Mouse (Mus musculus) testis, adult 2 months (tissue): ENCODE data around the gene Kptn.

Experiments used
- CTCF ChIP-seq: fragments of 200-500 bp; IDR thresholded peaks from 2 replicates; pipeline ENCODE4 v1.5.1; 2012; ENCODE audit warnings: low read depth, mild to moderate bottlenecking, inconsistent platforms, low read length, moderate library complexity; ENCODE audit not compliant: control insufficient read depth, insufficient read depth, insufficient replicate concordance
- POLR2A ChIP-seq: fragments of 200-500 bp; IDR thresholded peaks from 2 replicates; pipeline ENCODE4 v1.6.1; 2012; ENCODE audit warnings: low read depth, mild to moderate bottlenecking, inconsistent platforms, low read length, moderate library complexity; ENCODE audit not compliant: control insufficient read depth

GRCm38 (mm10) chr7:16132926-16133325 lies 13.2 kb downstream of the Kptn start:
- TF ChIP-seq CTCF (no peak), POLR2A (no peak)
